Comparison of ENCODE assay signal across 25 mouse cellular contexts in genomic region chr2:148379899-148380413, GRCm38 (mm10). TPM values are rescaled to one million over a fixed set of nuclear protein-coding genes. Genes with fewer than 3 reads are reported as not detected.
"Had no signal": no experiment of that assay in that cellular context is flagged by ENCODE, and none has a peak within 500 bp of the region (broad histone marks: within the 10 kb centered on the region; RNA-seq: fewer than 3 reads in every experiment).

No protein-coding gene starts in this region.

- H3K9ac ChIP-seq: heart, embryonic 13.5 days; heart, embryonic 15.5 days; hindbrain, embryonic 12.5 days; hindbrain, embryonic 14.5 days; limb, embryonic 12.5 days had no signal

- H3K36me3 ChIP-seq: heart, embryonic 13.5 days; heart, embryonic 15.5 days; hindbrain, embryonic 10.5 days; hindbrain, embryonic 12.5 days; limb, embryonic 10.5 days; limb, embryonic 12.5 days had no signal

- H3K4me1 ChIP-seq: heart, embryonic 13.5 days; heart, embryonic 15.5 days; hindbrain, embryonic 10.5 days; hindbrain, embryonic 12.5 days; limb, embryonic 10.5 days; limb, embryonic 12.5 days had no signal

- H3K27me3 ChIP-seq: heart, embryonic 15.5 days; hindbrain, embryonic 12.5 days had no signal

- H3K9me3 ChIP-seq: heart, embryonic 13.5 days; heart, embryonic 15.5 days; hindbrain, embryonic 10.5 days; hindbrain, embryonic 12.5 days; limb, embryonic 10.5 days; limb, embryonic 12.5 days had no signal

- H3K4me2 ChIP-seq: heart, embryonic 11.5 days; heart, embryonic 13.5 days; heart, embryonic 15.5 days; hindbrain, embryonic 12.5 days; hindbrain, embryonic 14.5 days; limb, embryonic 12.5 days had no signal

- DNase-seq: gastrocnemius, adult 2 months; gastrocnemius, postnatal 10 days; gastrocnemius, postnatal 25 days; heart, postnatal 14 days; heart, postnatal 36 days; kidney, adult 18-20 months; kidney, adult 8-10 months; kidney, postnatal 10 days; kidney, postnatal 25 days; kidney, postnatal 4 days; liver had no signal

- ATAC-seq: forebrain, embryonic 16.5 days; hindbrain, embryonic 16.5 days; intestine, postnatal 0 days had no signal

- H3K27ac ChIP-seq: heart, embryonic 13.5 days; heart, embryonic 15.5 days; hindbrain, embryonic 10.5 days; hindbrain, embryonic 12.5 days; hindbrain, embryonic 14.5 days; layer of hippocampus, adult 2 months; left cerebral cortex, adult 2 months; limb, embryonic 10.5 days; limb, embryonic 12.5 days had no signal

- H3K4me3 ChIP-seq: gastrocnemius, adult 2 months; heart, embryonic 13.5 days; heart, embryonic 15.5 days; hindbrain, embryonic 10.5 days; hindbrain, embryonic 12.5 days; layer of hippocampus, adult 2 months; left cerebral cortex, adult 2 months; limb, embryonic 10.5 days; limb, embryonic 12.5 days had no signal

RNA-seq across cellular contexts. Expression of gene Sstr4, which starts 15.2 kb away (rescaled TPM):
- total RNA-seq: granulocyte monocyte progenitor cell, adult 5-6 weeks had no signal
